Mouse (Mus musculus) CH12.LX (cell line): Measurements from ENCODE around the gene Nsun7. TPM values are rescaled to one million over a fixed set of nuclear protein-coding genes. Genes with fewer than 3 reads are reported as not detected.

ENCODE experiments used
- DNase-seq: peaks from one replicate; pipeline ENCODE4 v3.0.0-alpha.2; 2013; ENCODE audit errors: extremely low read depth
- H3K27ac ChIP-seq: 2 replicates; pipeline ENCODE4 v1.5.1; 2012; ENCODE audit warnings: low read depth, mild to moderate bottlenecking, control low read depth, moderate library complexity; ENCODE audit not compliant: insufficient read depth
- H3K27me3 ChIP-seq: replicated peaks from 2 replicates; pipeline ENCODE3; 2012; ENCODE audit warnings: inconsistent platforms
- H3K36me3 ChIP-seq, 2 experiments: replicated peaks in 1 of 2; 2 replicates each; pipeline versions ENCODE3 to v1.6.1; 2012; ENCODE audit warnings: inconsistent platforms in 1 of 2, low read length in 1 of 2, mild to moderate bottlenecking in 1 of 2, mixed read lengths in 1 of 2, moderate library complexity in 1 of 2; ENCODE audit not compliant: control insufficient read depth in 1 of 2, insufficient read depth in 1 of 2
- H3K4me1 ChIP-seq, 2 experiments: 2 replicates each; pipeline ENCODE4 v1.6.1; 2012; ENCODE audit warnings: inconsistent platforms in 1 of 2, moderate library complexity in 1 of 2; ENCODE audit not compliant: insufficient read depth in 2 of 2, control insufficient read depth in 1 of 2
- H3K4me2 ChIP-seq: 2 replicates; pipeline ENCODE4 v1.6.1; 2012; ENCODE audit warnings: low read depth, mild to moderate bottlenecking, control low read depth; ENCODE audit not compliant: poor library complexity, insufficient read depth, severe bottlenecking
- H3K4me3 ChIP-seq, 3 experiments: fragments of 150-350 bp in 1 of 3; sonication (generic) in 1 of 3; replicated peaks in 1 of 3; 2 replicates each; pipeline versions ENCODE3 to v1.5.1; 2011 to 2012; ENCODE audit warnings: low read depth in 2 of 3, low read length in 2 of 3, mild to moderate bottlenecking in 2 of 3, moderate library complexity in 2 of 3, control low read depth in 1 of 3, improper control_type of control experiment in 1 of 3, inconsistent platforms in 1 of 3, mixed read lengths in 1 of 3; ENCODE audit not compliant: poor library complexity in 1 of 3
- H3K79me2 ChIP-seq: replicated peaks from 2 replicates; pipeline ENCODE4 v1.6.1; 2012; ENCODE audit warnings: mild to moderate bottlenecking, moderate library complexity; ENCODE audit not compliant: control insufficient read depth, poor library complexity, insufficient read depth, severe bottlenecking; ENCODE audit errors: extremely low read depth
- H3K9ac ChIP-seq: 2 replicates; pipeline ENCODE4 v1.6.1; 2012; ENCODE audit warnings: low read depth, mild to moderate bottlenecking, control low read depth, moderate library complexity; ENCODE audit not compliant: insufficient read depth
- H3K9me3 ChIP-seq: replicated peaks from 2 replicates; pipeline ENCODE3; 2012; ENCODE audit warnings: low read length, inconsistent platforms, mixed read lengths
- CTCF ChIP-seq, 2 experiments: IDR thresholded peaks in 1 of 2; conservative IDR thresholded peaks in 1 of 2; 2 replicates each; pipeline ENCODE4 v1.5.1; 2011 to 2012; ENCODE audit warnings: low read depth in 2 of 2, low read length in 2 of 2, improper control_type of control experiment in 1 of 2, inconsistent platforms in 1 of 2, mild to moderate bottlenecking in 1 of 2, moderate library complexity in 1 of 2
- EP300 ChIP-seq: IDR thresholded peaks from 2 replicates; pipeline ENCODE4 v1.6.1; 2011; ENCODE audit warnings: low read length, improper control_type of control experiment
- GABPA ChIP-seq: IDR thresholded peaks from 2 replicates; pipeline ENCODE4 v1.6.1; 2012; ENCODE audit warnings: low read depth, low read length, improper control_type of control experiment, inconsistent platforms; ENCODE audit not compliant: insufficient replicate concordance
- HCFC1 ChIP-seq: IDR thresholded peaks from 2 replicates; pipeline ENCODE4 v1.6.1; 2012; ENCODE audit warnings: low read depth, mild to moderate bottlenecking, inconsistent platforms, low read length, improper control_type of control experiment
- JUND ChIP-seq: conservative IDR thresholded peaks from 2 replicates; pipeline ENCODE4 v1.6.1; 2011; ENCODE audit warnings: low read depth, low read length, improper control_type of control experiment
- KAT2A ChIP-seq: IDR thresholded peaks from 2 replicates; pipeline ENCODE4 v1.6.1; 2012; ENCODE audit warnings: low read length, improper control_type of control experiment, inconsistent platforms; ENCODE audit not compliant: insufficient replicate concordance
- MEF2A ChIP-seq: IDR thresholded peaks from 2 replicates; pipeline ENCODE4 v1.6.1; 2014; ENCODE audit warnings: low read depth, mild to moderate bottlenecking, inconsistent platforms, low read length, improper control_type of control experiment, borderline replicate concordance
- MYC ChIP-seq: IDR thresholded peaks from 2 replicates; pipeline ENCODE4 v1.6.1; 2011; ENCODE audit warnings: low read depth, mild to moderate bottlenecking, improper control_type of control experiment, low read length
- NRF1 ChIP-seq: IDR thresholded peaks from 2 replicates; pipeline ENCODE4 v1.6.1; 2014; ENCODE audit warnings: low read depth, mild to moderate bottlenecking, inconsistent platforms, low read length, improper control_type of control experiment, moderate library complexity
- POLR2A ChIP-seq: IDR thresholded peaks from 2 replicates; pipeline ENCODE4 v1.6.1; 2011; ENCODE audit warnings: low read depth, mild to moderate bottlenecking, improper control_type of control experiment, low read length
- POLR2AphosphoS2 ChIP-seq: IDR thresholded peaks from 2 replicates; pipeline ENCODE4 v1.6.1; 2011; ENCODE audit warnings: low read depth, low read length, improper control_type of control experiment
- SMC3 ChIP-seq: IDR thresholded peaks from 2 replicates; pipeline ENCODE4 v1.6.1; 2011; ENCODE audit warnings: low read depth, low read length, improper control_type of control experiment
- TCF12 ChIP-seq: IDR thresholded peaks from 2 replicates; pipeline ENCODE4 v1.6.1; 2014; ENCODE audit warnings: low read depth, mild to moderate bottlenecking, inconsistent platforms, low read length, improper control_type of control experiment
- USF1 ChIP-seq: IDR thresholded peaks from 2 replicates; pipeline ENCODE4 v1.6.1; 2014; ENCODE audit warnings: low read depth, mild to moderate bottlenecking, inconsistent platforms, low read length, improper control_type of control experiment
- ZNF384 ChIP-seq: IDR thresholded peaks from 2 replicates; pipeline ENCODE4 v1.6.1; 2012; ENCODE audit warnings: low read depth, low read length, improper control_type of control experiment, inconsistent platforms
- dilution Hi-C: fragments of 300-500 bp; cut with MboI; formaldehyde crosslinking; loops from 2 replicates; pipeline ENCODE4 v1.14.3; 2020; ENCODE audit warnings: low sequenced_read_pairs; ENCODE audit not compliant: extremely low pct_unique_long_range_greater_than_20kb, extremely low pct_ligation_motif_present
- in situ Hi-C: fragments of 300-500 bp; cut with MboI; formaldehyde crosslinking; loops from 3 replicates; pipeline ENCODE4 v1.14.3; 2019; ENCODE audit warnings: low sequenced_read_pairs, low pct_ligation_motif_present, low pct_unique_long_range_greater_than_20kb, mixed read lengths
- polyA plus RNA-seq: library from polyadenylated mRNA; unstranded; fragments of >175 nt; gene quantifications from 2 replicates; pipeline ENCODE4 v1.2.1, GENCODE M21; 2012; ENCODE audit warnings: low read depth; ENCODE audit not compliant: insufficient read length
- total RNA-seq, 2 experiments: library from RNA; depleted of rRNA; stranded (reverse); fragments of 300-350 nt in 1 of 2; fragments of >200 nt in 1 of 2; gene quantifications; 2 replicates each; pipeline ENCODE4 v1.2.3; 2012 to 2014

The Nsun7 gene
- total and polyA plus RNA-seq, 3 experiments = 0.13 TPM; not detected in 2

DNA sequence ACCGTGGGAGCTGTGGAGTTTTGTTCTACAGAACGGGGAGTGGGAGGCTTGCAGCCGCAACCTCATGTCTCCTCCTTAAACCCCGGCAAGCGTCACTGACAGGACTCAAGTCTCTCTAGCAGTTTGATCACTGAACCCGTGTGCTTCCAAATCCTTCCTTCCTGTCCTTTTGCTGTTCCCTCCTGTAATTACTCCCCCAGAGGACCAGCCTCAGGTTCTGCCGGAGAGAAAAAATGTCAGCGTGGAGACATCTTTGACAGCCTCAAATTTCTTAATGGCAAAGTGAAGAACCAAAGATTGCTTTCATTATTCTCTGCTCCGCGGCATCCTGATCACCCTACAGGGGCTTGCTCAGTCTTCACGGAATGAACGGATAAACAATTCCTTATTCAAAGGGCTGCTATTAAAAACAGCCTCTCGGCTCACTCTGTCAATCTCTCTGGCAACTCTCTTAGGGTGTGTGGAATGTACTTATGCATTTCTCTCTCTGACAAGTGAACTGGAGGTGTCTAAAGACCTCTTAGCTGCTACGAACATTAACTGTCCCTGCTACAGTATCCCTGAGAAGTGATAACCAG lies 60.2 kb downstream of the Nsun7 start:
- Histone ChIP-seq H3K4me1 (peaks cover 4 to 17% of the 10 kb centered on the region in 2 experiments; a peak in 3 of 4 replicates), H3K36me3 (no peaks in the 10 kb centered on the region), H3K9ac (no peak overlapping the region), H3K79me2 (no peaks in the 10 kb centered on the region), H3K4me3 (no peak overlapping the region), H3K4me2 (no peak overlapping the region), H3K9me3 (no peaks in the 10 kb centered on the region), H3K27me3 (no peaks in the 10 kb centered on the region), H3K27ac (no peak overlapping the region)
- no peak for DNase-seq
- dilution Hi-C loops = no loop called here
- TF ChIP-seq POLR2A (no peak), MEF2A (no peak), TCF12 (no peak), JUND (no peak), POLR2AphosphoS2 (no peak), NRF1 (no peak)
- in situ Hi-C loops = no loop called here

DNA sequence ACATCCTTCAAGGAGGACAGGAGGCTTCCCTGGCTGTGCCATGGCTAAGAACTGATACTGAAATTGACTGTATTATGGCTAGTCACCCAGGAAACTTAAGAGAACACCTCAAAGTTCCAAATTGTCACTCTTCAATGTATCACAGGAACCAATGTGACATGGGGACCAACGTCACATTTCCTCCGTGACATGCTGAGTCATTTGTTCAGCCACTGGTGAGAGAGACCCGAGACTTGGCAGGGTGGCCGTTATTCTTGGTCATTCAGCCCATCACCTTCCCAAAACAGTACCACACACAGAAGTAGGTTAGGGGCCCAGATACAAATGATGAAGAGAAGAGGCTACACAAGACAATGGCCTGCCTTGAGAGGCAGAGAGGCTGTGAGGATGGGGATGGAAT lies 63.4 kb downstream of the Nsun7 start:
- DNase-seq = no peak
- no peak overlapping the region for H3K27ac ChIP-seq
- H3K36me3 ChIP-seq = no peaks in the 10 kb centered on the region
- H3K9ac ChIP-seq = no peak overlapping the region
- H3K79me2 ChIP-seq = no peaks in the 10 kb centered on the region
- no peak overlapping the region for H3K4me2 ChIP-seq
- no peak overlapping the region for H3K4me3 ChIP-seq
- peaks cover 4 to 10% of the 10 kb centered on the region in 2 experiments; a peak in 1 of 4 replicates for H3K4me1 ChIP-seq
- no peaks in the 10 kb centered on the region for H3K9me3 ChIP-seq
- dilution Hi-C loops (no loop called here), in situ Hi-C loops (no loop called here)
- H3K27me3 ChIP-seq = no peaks in the 10 kb centered on the region
- TF ChIP-seq USF1 = no peak
- no peak for TF ChIP-seq CTCF (conservative IDR thresholded peaks at IDR 0.05 in 1 of 2, IDR thresholded peaks at IDR 0.05 in 1 of 2; ENCODE audit: low read depth in 2 of 2, low read length in 2 of 2)

DNA sequence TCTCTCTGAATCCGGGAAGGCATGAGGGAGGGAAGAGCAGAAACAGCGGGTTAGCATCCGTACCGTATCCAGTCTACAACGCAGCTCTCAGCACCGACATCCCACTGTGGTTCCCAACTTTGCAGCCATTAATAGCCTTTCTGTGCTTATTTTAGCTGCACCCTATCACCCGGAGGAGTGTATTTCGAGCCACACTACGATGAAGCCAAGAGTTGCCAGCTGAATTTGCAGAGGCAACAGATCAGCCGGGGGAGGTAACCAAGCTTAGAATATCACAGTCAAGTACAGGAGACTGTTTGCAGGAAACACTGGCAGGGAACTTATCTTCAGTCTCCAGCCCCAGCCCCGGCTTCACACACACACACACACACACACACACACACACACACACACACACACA lies 63.9 kb downstream of the Nsun7 start:
- peaks cover 4 to 10% of the 10 kb centered on the region in 2 experiments; a peak in 1 of 4 replicates for H3K4me1 ChIP-seq
- no peaks in the 10 kb centered on the region for H3K79me2 ChIP-seq
- no peak for DNase-seq
- H3K9me3 ChIP-seq = no peaks in the 10 kb centered on the region
- H3K4me3 ChIP-seq = no peak overlapping the region
- dilution Hi-C loops = no loop called here
- H3K27ac ChIP-seq = no peak overlapping the region
- in situ Hi-C loops = no loop called here
- no peak overlapping the region for H3K4me2 ChIP-seq
- no peaks in the 10 kb centered on the region for H3K36me3 ChIP-seq
- H3K27me3 ChIP-seq = no peaks in the 10 kb centered on the region
- no peak for TF ChIP-seq ZNF384
- TF ChIP-seq KAT2A = no peak
- no peak for TF ChIP-seq HCFC1
- no peak for TF ChIP-seq GABPA
- TF ChIP-seq SMC3 = no peak
- no peak for TF ChIP-seq JUND
- no peak for TF ChIP-seq NRF1
- no peak for TF ChIP-seq USF1
- TF ChIP-seq EP300 = no peak
- TF ChIP-seq CTCF (conservative IDR thresholded peaks at IDR 0.05 in 1 of 2, IDR thresholded peaks at IDR 0.05 in 1 of 2; ENCODE audit: low read depth in 2 of 2, low read length in 2 of 2) = no peak
- no peak for TF ChIP-seq MYC
- TF ChIP-seq, all 38 proteins: peak for 0
- no peak overlapping the region for H3K9ac ChIP-seq
